Mouse (Mus musculus) myocyte (in vitro differentiated cells): ENCODE results near the gene Mga.

Source experiments
- CEBPB ChIP-seq: IDR thresholded peaks from 2 replicates; pipeline ENCODE4 v1.6.1; 2011; ENCODE audit warnings: mild to moderate bottlenecking, moderate library complexity; ENCODE audit not compliant: poor library complexity, insufficient read depth, severe bottlenecking
- E2F4 ChIP-seq: IDR thresholded peaks from one replicate; pipeline ENCODE4 v1.6.1; 2011; ENCODE audit warnings: mild to moderate bottlenecking, control low read depth, moderate library complexity; ENCODE audit not compliant: insufficient read depth
- MAX ChIP-seq: IDR thresholded peaks from one replicate; pipeline ENCODE4 v1.6.1; 2011; ENCODE audit warnings: low read depth, mild to moderate bottlenecking, control low read depth
- MYOD1 ChIP-seq, 3 experiments: IDR thresholded peaks; one replicate each; pipeline ENCODE4 v1.6.1; 2011; ENCODE audit warnings: control low read depth in 2 of 3, low read depth in 2 of 3, mild to moderate bottlenecking in 2 of 3, moderate library complexity in 1 of 3; ENCODE audit not compliant: insufficient read length in 2 of 3, control insufficient read depth in 1 of 3
- MYOG ChIP-seq, 3 experiments: IDR thresholded peaks; one replicate each; pipeline ENCODE4 v1.6.1; 2011; ENCODE audit warnings: control low read depth in 2 of 3, low read depth in 2 of 3, mild to moderate bottlenecking in 2 of 3; ENCODE audit not compliant: insufficient read length in 2 of 3, control insufficient read depth in 1 of 3, insufficient read depth in 1 of 3
- POLR2A ChIP-seq: IDR thresholded peaks from one replicate; pipeline ENCODE4 v1.6.1; 2011; ENCODE audit warnings: low read depth, mild to moderate bottlenecking, control low read depth, moderate library complexity; ENCODE audit not compliant: insufficient read length
- POLR2AphosphoS2 ChIP-seq: IDR thresholded peaks from one replicate; pipeline ENCODE4 v1.6.1; 2011; ENCODE audit warnings: low read depth, control low read depth; ENCODE audit not compliant: insufficient read length
- SRF ChIP-seq: IDR thresholded peaks from one replicate; pipeline ENCODE4 v1.6.1; 2011; ENCODE audit warnings: low read depth; ENCODE audit not compliant: control insufficient read depth, insufficient read length
- TCF12 ChIP-seq: IDR thresholded peaks from one replicate; pipeline ENCODE4 v1.6.1; 2011; ENCODE audit warnings: mild to moderate bottlenecking, control low read depth; ENCODE audit not compliant: poor library complexity, insufficient read depth, severe bottlenecking
- USF1 ChIP-seq: IDR thresholded peaks from one replicate; pipeline ENCODE4 v1.6.1; 2011; ENCODE audit warnings: low read depth, mild to moderate bottlenecking, control low read depth, moderate library complexity

DNA sequence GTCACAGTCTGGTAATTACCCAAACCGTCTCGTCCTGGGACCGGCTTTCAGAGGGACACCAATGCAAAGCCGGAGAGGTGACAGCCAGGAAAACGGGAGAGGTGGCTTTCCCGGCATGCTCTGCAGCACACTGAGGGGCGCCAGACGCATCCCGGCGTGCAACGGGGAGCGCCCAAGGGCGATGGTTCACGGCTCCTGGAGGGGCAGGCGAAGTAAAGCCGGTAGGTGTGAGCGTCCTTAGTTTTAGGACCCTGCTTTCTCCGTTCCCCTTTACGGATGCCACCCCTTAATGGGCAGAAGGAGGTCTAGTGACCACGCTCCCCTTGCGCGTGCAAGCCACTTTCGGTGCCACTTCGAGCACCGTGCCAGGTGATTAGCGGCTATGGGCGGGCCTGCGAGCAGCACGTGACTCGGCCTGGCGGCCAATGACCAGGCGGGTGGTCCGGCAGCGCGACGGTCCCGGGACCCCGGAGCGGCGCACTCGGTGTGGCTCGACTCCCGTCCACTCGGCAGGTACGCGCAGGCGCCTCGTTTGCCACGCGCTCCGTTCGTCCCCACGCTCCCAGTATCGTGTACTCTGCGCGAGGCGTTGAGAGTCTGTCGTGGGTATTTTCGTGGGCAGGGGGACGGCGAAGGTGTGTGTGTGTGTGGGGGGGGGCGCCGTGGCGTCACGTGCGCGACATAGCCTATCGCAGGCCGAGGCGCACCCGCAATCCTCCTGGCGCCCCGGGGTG lies 24.5 kb upstream of the Mga start:
- TF ChIP-seq POLR2AphosphoS2 (peak; percentile 48), POLR2A (peak; percentile 50), MAX (no peak), SRF (no peak), USF1 (peak; percentile 71), TCF12 (no peak), E2F4 (no peak), MYOD1 (IDR thresholded peaks at IDR 0.05; ENCODE audit: control insufficient read depth in 1 of 3, insufficient read length in 2 of 3, low read depth in 2 of 3) (peak in 1 of 3 experiments; percentile 21), MYOG (IDR thresholded peaks at IDR 0.05; ENCODE audit: control insufficient read depth in 1 of 3, insufficient read depth in 1 of 3, insufficient read length in 2 of 3, low read depth in 2 of 3) (peak in 2 of 3 experiments; percentile 2 to 27), CEBPB (no peak)
